Mouse (Mus musculus) E14TG2a.4 (cell line): ENCODE results near the gene Zyx.

ENCODE experiments used
- CTCF ChIP-seq: conservative IDR thresholded peaks from 2 replicates; pipeline ENCODE4 v1.5.1; 2014; ENCODE audit warnings: low read length
- NANOG ChIP-seq: IDR thresholded peaks from 2 replicates; pipeline ENCODE4 v1.6.1; 2014; ENCODE audit warnings: borderline replicate concordance, low read length, mixed read lengths

DNA sequence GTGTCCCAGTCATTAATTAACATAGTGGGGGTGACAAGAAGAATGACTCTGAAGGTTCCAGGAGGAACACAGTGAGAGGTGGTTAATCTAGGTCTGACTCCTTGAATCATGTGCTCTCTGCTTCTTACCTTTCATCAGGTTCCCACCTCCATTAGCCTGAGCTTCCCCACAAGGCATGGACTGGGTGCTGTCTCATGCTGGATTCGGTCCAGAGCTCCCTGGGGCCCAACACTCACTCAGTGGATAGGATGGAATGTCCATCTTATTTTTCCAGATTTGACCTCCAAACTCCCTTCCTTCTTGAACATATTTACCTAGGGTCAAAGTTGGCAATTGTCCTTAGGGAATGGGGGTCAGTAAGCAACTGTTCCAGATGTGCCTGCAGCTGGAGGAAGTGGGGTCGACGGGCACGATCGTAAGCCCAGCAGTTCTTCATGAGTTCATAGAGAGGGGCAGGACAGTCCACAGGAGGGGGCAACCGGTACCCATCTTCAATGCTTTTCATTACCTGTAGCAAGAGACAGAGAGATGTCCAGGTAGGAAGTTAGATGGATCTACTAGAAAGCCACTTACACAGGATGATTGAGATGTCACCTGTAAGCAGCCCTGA is 10.9 kb downstream of the Zyx start:
- TF ChIP-seq CTCF (no peak), NANOG (no peak)
